Mouse (Mus musculus) liver, embryonic 14.5 days (tissue): ENCODE measurements around the gene Gm45062.

Source experiments
- CTCF ChIP-seq: IDR thresholded peaks from 2 replicates; pipeline ENCODE4 v1.5.1; 2016; ENCODE audit warnings: antibody characterized with exemption, low read depth, control low read depth
- EP300 ChIP-seq: IDR thresholded peaks from 2 replicates; pipeline ENCODE4 v1.6.1; 2016; ENCODE audit warnings: antibody characterized with exemption, low read depth

GRCm38 (mm10) chr6:8339453-8339852 is 80.2 kb downstream of the Gm45062 start:
- TF ChIP-seq CTCF (no peak), EP300 (no peak)
